Mouse (Mus musculus): Measurements from ENCODE around the gene 2310011J03Rik.

Gene 2310011J03Rik

DNA sequence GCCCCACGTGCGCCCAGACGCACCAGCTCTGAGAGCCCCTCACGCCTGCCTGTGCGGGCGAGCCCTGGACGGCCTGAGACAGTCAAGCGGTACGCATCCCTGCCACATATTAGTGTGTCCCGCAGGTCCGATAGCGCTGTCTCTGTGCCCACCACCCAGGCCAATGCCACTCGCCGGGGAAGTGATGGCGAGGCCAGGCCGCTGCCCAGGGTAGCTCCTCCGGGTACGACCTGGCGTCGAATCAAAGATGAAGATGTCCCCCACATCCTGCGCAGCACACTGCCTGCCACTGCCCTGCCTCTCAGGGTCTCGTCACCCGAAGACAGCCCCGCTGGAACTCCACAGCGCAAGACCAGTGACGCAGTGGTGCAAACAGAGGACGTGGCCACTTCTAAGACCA, 5.0 kb downstream of the 2310011J03Rik start:
- DNase-seq, result peak in 1 of 2 experiments; percentile 38

DNA sequence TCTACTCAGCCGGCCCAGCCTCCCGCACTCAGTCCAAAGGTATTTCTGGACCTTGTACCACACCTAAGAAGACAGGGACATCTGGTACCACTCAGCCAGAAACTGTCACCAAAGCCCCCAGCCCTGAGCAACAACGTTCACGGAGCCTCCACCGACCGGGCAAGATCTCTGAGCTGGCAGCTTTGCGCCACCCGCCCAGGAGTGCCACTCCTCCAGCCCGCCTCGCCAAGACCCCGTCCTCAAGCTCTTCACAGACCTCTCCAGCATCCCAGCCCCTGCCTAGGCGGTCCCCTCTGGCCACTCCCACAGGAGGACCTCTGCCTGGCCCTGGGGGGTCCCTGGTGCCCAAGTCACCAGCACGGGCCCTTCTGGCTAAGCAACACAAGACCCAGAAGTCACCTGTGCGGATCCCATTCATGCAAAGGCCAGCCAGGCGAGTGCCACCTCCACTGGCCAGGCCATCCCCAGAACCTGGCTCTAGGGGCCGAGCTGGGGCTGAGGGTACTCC, 5.8 kb downstream of the 2310011J03Rik start:
- peak; percentile 42 to 51 for DNase-seq

DNA sequence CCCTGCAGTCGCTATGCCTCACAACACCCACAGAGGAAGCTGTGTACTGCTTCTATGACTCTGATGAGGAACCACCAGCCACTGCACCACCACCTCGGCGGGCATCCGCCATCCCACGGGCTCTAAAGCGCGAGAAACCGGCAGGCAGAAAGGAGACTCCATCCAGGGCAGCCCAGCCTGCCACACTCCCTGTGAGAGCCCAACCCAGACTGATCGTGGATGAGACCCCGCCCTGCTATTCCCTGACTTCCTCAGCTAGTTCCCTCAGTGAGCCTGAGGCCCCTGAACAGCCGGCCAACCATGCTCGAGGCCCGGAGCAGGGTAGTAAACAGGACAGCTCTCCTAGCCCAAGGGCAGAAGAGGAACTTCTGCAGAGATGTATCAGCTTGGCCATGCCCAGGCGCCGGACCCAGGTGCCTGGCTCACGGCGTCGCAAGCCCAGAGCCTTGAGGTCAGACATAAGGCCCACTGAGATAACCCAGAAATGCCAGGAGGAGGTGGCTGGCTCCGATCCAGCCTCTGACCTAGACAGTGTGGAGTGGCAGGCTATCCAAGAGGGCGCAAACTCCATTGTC, 6.6 kb downstream of the 2310011J03Rik start:
- peak; percentile 68 to 74 for DNase-seq

DNA sequence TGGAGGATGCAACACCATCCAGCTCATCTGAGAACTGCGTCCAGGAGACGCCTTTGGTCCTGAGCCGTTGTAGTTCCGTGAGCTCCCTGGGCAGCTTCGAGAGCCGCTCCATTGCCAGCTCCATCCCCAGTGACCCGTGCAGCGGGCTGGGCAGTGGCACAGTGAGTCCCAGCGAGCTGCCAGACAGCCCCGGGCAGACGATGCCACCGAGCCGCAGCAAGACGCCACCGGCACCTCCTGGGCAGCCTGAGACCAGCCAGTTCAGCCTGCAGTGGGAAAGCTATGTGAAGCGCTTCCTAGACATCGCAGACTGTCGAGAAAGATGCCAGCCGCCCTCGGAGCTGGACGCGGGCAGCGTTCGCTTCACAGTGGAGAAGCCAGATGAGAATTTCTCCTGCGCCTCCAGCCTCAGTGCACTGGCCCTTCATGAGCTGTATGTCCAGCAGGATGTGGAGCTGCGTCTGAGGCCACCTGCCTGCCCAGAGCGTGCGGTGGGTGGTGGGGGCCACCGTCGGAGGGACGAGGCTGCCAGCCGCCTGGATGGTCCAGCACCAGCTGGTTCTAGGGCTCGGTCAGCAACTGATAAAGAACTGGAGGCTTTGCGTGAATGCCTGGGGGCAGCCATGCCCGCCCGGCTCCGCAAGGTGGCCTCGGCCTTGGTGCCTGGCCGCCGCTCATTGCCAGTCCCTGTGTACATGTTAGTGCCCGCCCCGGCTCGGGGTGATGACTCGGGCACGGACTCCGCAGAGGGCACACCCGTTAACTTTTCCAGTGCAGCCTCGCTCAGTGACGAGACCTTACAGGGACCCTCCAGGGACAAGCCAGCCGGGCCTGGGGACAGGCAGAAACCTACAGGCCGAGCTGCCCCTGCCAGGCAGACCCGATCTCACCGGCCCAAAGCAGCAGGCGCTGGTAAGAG, 7.5 kb downstream of the 2310011J03Rik start:
- peak; percentile 65 to 68 for DNase-seq

DNA sequence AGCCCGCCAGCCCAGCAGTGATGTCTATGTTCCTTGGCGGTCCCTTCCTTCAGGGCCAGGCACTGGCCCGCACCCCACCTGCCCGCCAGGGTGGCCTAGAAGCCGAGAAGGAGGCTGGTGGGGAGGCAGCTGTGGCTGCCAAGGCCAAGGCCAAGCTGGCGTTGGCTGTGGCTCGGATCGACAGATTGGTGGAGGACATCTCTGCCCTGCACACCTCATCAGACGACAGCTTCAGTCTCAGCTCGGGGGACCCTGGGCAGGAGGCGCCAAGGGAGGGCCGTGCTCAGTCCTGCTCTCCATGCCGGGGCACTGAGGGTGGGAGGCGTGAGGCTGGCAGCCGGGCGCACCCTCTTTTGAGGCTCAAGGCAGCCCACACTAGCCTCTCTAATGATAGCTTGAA, 8.8 kb downstream of the 2310011J03Rik start:
- DNase-seq, result peak; percentile 75

DNA sequence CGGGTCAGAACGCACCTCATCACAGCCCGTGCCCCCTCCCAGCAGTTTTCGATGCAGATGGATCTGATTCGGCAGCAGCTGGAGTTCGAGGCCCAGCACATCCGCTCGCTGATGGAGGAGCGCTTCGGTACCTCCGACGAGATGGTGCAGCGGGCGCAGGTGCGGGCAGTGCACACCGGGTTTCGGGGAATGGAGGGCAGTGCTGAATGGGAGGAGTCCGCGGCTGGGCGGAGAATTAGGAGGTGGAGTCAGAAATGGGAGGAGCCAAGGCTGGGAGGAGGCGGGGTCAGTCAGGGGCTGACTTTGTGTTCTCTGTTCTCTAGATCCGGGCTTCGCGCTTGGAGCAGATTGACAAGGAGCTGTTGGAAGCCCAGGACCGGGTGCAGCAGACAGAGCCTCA, 15.5 kb downstream of the 2310011J03Rik start:
- peak in 1 of 2 experiments; percentile 48 for DNase-seq

DNA sequence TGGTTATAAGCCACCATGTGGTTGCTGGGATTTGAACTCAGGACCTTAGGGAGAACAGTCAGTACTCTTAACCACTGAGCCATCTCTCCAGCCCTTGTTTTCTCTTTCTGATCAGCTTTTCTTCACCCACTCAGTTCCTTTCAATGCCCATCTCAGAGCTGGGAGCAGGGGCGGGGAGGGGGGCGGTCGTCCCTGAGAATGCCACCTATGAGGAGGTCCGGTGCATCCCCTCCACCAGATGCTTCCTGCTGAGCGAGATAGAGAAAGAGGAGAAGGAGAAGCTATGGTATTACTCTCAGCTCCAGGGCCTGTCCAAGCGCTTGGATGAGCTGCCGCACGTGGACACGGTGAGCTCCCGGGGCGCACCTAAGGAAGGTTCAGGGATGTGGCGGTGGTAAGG, 15.9 kb downstream of the 2310011J03Rik start:
- no peak for DNase-seq

DNA sequence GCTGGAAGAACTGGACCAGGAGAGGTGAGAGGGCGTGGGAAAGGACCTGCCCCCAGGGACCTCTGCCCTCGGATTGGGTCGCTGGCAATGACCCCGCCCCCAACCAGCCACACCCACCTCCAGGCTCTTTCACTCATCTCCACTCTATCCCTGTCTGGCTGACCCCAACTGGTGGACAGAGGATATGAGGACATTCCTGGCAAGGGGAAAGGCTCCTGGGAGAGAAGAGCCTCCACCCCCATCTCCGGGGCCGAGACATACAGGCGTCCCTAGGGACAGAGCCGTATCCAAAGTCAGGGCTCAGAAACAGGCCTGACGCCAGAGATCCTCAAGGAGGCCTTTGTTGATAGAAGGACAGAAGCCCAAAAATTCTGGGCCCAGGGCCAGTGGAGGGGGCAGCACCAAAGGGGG, 17.9 kb downstream of the 2310011J03Rik start:
- peak; percentile 79 to 87 for DNase-seq

DNA sequence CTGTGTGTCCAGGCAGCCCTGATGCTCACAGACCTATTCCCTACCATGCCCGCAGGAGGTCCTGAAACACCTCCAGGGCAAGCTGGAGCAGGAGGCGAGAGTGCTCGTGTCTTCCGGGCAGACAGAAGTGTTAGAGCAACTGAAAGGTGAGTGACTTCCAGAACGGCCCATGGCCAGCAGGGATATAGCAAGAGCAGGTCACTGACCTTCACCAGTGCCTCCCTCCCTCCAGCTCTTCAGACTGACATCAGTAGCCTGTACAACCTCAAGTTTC, 18.3 kb downstream of the 2310011J03Rik start:
- peak; percentile 59 to 65 for DNase-seq

DNA sequence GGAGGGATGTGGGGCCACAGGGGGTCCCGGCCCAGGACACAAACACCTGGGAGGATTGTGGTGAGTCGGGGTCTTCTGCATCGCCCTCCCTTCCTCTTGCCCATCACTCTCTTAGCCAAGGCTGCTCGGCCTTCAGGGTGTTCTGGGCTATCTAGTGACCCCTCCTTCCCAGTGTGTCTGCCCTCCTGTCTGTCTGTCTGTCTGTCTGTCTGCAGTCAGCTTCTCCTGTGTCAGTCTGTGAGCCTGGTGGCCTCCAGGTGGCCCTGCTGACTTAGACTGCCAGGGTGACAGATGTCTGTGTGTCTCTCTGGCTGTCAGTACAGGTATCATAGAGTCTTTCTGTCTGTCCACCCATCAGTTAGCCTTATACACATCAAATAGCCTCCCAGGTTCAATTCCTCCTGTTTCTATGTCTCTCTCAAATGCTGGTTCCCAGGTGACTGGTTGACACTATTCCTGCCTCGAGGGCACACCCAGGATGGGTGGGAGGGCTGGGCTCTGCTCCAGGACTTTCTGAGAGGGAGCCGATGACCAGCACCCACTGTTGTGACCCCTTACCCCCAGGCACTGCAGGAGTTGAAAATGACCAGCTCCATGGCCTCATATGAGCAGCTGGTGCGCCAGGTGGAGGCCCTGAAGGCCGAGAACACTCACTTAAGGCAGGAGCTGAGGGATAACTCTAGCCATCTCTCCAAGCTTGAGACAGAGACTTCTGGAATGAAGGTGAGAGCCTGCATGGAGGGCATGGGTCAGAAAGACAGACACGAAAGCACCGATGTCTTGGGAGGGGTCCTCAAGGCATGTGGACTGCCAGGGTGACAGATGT, 18.9 kb downstream of the 2310011J03Rik start:
- DNase-seq, result peak; percentile 54 to 65

DNA sequence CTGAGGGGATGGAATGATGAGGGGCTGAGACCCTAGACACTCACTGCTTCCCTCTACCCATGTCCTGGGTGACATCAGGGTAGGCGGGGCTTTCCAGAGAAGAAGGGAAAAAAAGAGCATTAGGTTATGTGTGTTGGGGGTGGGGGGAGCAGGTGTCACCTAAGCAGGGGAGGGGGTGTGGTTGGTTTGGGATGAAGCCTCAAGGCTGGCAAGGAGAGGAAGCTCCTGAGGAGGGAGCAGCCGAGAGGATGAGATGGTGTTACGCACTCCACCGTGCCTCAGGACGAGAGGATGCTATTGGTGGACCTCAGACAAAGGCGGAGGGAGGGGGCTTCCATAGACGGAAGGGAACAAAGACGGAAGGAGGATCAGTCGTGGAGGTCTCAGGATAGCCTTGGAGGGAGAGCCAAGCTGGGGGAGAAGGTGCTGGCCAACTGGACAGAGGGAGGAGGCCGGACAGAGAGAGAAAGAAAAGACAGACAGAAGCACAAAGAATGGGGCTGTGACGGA, 19.6 kb downstream of the 2310011J03Rik start:
- peak; percentile 90 to 94 for DNase-seq

DNA sequence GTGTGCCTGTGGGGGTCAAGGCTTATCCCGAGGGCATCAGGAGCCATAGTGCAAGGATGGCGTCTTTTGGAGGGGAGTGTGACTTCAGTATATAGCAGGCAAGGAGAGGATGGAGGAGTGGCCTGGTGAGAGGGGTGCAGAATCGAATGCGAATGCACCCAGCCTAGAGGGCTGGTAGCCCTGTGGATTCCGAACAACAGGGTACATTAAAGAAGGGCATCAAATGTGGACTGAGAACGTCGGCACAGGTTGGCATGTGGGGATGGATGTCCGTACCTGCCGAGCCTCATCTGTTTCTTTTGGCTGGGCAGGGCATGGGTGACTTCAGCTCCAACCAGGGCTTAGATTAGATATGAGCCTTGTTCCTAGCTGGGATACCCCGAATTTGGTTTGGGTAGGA, 20.5 kb downstream of the 2310011J03Rik start:
- peak; percentile 49 to 60 for DNase-seq

DNA sequence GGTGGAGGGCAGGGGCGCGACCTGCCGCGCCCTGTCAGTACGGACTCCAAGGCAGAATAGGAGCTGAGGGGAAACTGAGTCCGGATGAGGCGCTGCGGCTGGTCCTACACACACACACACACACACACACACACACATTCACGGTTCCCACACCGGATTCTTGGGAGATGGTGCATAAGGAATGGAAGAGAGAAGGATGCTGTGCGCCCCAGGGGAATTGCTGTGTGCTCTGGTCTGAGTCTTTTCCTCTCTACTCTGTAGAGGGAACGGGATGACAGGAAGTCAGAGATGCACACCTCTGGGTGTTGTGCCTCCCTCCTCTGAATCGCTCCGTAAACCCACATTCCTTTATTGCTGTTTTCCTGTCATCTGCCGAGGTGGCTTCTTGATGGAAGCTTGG, 21.0 kb downstream of the 2310011J03Rik start:
- DNase-seq, result peak; percentile 68 to 75

DNA sequence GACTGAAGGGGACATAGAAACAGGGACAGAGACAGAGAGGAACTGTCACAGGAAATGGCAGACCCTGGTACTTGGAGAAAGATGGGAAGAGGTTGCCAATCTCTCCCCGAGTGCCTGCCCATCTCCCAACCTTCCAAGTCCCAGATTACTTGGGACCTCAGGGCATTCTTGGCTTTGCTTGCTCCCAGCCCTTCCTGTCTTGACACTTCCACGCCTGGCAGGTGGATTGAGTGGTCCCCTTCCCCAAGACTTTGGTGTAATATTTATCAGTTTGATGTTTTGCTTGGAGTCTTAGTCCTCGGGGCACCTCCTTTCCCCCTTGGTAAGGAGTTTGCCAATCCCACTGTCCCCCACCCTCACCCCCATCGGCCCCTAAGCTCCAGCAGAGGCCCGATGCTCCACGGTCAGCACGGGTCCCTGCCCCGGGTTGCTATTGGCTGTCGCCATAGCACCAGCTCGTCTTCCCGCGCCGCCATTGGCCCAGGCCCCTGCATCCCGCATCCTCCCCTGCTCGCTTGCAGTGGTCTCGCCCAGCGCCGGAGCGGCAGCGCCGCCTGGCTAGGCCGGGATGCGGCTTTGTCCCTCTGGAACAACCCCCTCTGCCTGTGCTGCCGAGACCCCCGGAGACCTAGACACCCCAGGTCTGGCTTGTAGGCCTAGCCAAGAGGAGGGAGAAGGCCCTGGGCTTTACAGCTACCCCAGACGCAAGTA, 21.6 kb downstream of the 2310011J03Rik start:
- DNase-seq, result peak; percentile 97 to 98

DNA sequence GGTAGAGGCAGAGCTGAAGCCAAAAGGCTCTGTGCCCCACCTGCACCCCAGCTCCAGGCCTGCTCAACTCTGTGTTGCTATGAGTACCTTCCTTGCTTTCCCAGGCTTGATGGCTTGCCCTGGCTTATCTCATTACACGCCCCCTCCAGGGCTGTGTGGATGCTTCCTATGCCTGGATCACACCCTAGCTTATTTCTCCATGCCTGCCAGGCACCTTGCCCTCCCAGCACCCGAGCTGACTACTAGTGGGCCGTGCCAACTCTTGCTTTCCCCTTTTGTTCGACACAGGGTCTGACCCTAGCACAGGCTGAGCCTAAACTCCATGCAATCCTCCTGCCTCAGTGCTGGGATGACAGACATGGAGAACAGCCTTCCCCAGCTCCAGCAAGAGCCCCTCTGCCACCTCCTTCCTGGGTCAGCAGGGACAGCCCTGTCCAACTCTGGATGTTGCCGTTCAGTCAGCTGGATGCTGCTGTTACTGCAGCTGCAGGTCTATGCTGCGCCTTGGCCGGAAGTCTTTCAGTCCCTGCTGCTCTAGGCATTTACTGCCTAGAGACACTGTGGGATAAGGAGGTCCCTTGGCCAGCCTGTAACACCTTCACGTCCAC, 22.7 kb downstream of the 2310011J03Rik start:
- peak in 1 of 2 experiments; percentile 55 for DNase-seq

DNA sequence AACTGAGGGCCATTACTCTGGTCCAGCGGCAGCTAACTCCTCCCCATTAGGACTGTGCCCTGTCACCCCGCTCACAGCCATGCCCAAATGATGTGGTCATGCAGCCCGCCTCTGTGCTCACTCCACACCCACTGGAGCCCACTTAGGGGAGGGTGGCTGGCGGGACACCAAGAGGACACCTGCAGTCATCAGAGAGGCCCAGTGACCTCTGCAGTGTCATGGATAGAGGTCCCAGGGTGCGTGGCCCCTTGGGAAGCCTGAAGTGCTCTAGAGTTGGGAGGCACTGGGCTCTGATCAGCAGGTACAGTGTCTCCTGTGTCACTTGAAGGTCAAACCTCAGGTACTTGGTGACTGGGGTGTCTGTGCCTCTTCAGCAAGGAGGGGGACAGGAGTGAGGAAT, 23.5 kb downstream of the 2310011J03Rik start:
- DNase-seq, result peak; percentile 27 to 54

DNA sequence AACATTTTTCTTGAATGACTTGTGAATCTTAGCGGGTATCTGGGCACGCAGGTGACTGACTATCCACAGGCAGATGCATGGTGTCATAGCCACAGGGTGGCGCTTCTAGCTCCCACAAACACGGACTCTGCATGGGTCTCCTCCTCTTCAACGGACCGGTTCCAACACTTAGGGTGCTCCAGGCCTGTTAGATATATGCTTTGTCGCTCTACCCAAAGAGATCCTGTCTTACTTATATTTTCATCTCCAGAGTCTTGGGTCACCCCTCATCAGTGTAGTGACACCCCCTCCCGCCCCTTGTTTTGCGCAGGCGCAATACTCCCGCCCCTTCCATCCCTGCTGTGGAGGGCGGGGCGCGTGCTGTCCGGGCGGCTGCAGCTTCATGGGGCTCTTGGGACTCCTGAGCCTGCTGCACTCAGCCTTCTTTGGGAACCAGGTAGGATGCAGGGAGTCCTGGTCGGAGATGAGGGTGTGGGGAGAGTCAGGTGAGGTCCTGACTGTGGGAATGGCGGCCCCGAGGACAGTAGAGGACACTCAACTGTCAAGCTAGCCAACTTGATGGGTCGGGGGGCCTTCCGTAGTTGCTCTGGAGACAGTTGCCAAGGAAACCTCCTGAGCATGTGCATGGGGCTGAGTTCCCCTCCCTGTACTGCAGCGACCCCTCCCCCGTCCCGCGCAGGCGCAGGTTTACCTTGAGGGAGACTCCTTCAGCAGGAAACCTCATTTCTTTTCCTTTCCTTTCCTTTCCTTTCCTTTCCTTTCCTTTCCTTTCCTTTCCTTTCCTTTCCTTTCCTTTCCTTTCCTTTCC, 24.5 kb downstream of the 2310011J03Rik start, which contains the start of gene Apc2:
Gene Apc2 (plus strand): TSS at position 360 of the 808 bp plus-strand sequence.
- DNase-seq, result peak; percentile 85 to 87

DNA sequence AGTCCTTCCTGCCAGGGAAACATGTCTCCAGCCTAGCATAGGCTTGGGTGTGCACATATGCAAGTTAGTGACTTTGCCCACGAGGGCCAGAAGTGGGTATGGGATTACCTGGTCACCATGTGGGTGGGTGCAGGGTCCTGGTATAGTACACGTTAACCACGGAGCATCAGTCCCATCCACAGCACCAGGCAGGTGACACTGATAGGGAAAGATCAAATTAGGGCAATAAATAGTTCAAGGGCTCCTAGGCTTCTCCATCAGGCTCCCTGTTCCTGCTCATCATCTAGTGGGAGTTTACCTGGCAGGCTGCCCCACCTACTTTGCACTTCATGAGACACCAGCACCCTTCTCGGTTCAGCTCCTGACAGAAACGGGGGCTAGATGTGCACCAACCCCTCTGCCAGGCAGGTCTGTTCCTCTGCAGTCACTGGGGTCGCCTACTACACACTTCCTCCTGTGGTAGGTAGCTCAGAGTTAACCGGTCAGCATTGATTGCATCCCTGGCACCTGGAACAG, 25.5 kb downstream of the 2310011J03Rik start:
- DNase-seq, result peak; percentile 38 to 57

DNA sequence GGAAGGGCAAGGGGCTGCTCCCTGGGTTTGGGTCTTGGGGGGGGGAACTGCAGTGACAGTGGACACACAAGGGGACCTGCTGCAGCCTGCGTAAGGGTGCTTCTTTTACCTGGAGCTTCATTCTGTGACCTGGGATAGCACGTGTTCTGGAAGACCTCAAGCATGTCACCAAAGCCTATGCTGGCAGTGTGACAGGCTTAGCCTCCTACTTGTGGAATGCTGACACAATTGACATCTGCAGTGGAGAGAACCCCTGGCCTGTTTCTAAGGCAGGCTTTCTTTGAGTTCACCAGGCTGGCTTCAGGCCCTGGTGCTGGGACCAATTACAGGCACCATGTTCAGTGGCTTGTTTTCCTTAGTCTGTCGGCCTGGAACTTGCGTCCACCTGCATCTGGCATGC, 26.0 kb downstream of the 2310011J03Rik start:
- no peak for DNase-seq

DNA sequence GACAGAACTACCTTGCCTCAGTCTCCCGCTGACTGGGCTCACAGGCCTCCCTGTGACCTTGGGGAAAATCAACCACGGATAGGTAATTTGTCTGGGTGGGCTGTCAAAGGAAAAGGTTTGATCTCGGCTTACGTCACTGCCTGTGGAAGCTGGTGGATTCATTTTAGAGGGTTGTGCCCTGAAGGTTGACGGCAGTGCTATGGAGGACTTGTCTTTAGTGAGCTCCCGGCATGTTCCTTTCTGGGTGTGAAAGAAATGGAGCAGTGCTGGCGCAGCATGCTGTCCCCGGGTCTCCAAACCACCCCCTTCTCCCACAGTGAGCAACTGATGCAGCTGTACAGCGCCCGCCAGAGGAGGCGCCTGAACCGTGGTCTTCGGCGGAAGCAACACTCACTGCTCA, 27.0 kb downstream of the 2310011J03Rik start:
- no peak for DNase-seq
